Mouse (Mus musculus) midbrain, embryonic 11.5 days (tissue): ENCODE data around the gene Pex6. TPM values are rescaled to one million over a fixed set of nuclear protein-coding genes. Genes with fewer than 3 reads are reported as not detected.

Source experiments
- ATAC-seq: fragments of 200-750 bp; cut with Nextera tagmentation; 2 replicates; pipeline ENCODE4 v1.8.0; 2017; ENCODE audit warnings: moderate TSS enrichment, moderate library complexity; ENCODE audit not compliant: low FRiP score
- DNase-seq: peaks from one replicate; pipeline ENCODE4 v3.0.0; 2015; ENCODE audit warnings: low spot score; ENCODE audit errors: missing footprints
- H3K27ac ChIP-seq: fragments of 300-500 bp; sonication (generic); 2 replicates; pipeline ENCODE4 v1.5.1; 2014; ENCODE audit warnings: low read depth, low read length
- H3K27me3 ChIP-seq: fragments of 300-500 bp; sonication (generic); 2 replicates; pipeline ENCODE4 v1.6.1; 2014; ENCODE audit warnings: mild to moderate bottlenecking, low read length, moderate library complexity, mixed read lengths; ENCODE audit not compliant: control insufficient read depth, insufficient read depth
- H3K36me3 ChIP-seq: fragments of 300-500 bp; sonication (generic); 2 replicates; pipeline ENCODE4 v1.6.1; 2014; ENCODE audit warnings: mild to moderate bottlenecking, low read length, moderate library complexity, mixed read lengths; ENCODE audit not compliant: control insufficient read depth, insufficient read depth
- H3K4me1 ChIP-seq: fragments of 300-500 bp; sonication (generic); 2 replicates; pipeline ENCODE4 v1.6.1; 2014; ENCODE audit warnings: low read length; ENCODE audit not compliant: control insufficient read depth, insufficient read depth
- H3K4me2 ChIP-seq: fragments of 300-500 bp; sonication (generic); 2 replicates; pipeline ENCODE4 v1.6.1; 2014; ENCODE audit warnings: mild to moderate bottlenecking, moderate library complexity
- H3K4me3 ChIP-seq: fragments of 300-500 bp; sonication (generic); 2 replicates; pipeline ENCODE4 v1.5.1; 2014; ENCODE audit warnings: low read depth, low read length
- H3K9ac ChIP-seq: fragments of 300-500 bp; sonication (generic); 2 replicates; pipeline ENCODE4 v1.6.1; 2014; ENCODE audit warnings: low read length
- H3K9me3 ChIP-seq: fragments of 300-500 bp; sonication (generic); 2 replicates; pipeline ENCODE4 v1.6.1; 2016; ENCODE audit warnings: low read length; ENCODE audit not compliant: control insufficient read depth
- WGBS: fragments of 180-500 bp; shearing (Covaris S2); extraction: QIAGEN DNeasy Blood & Tissue Kit; methylation state at CpG from one replicate; pipeline ENCODE4 v1.1.7; 2014; 5-methylcytosine and 5-hydroxymethylcytosine counted together
- polyA plus RNA-seq: library from polyadenylated mRNA; unstranded; fragments of >200 nt; fragmentation: Nextera tagmentation; extraction: Ambion mirVana; gene quantifications from 2 replicates; pipeline ENCODE4 v1.2.1, GENCODE M21; 2014

The Pex6 gene
- polyA plus RNA-seq, 1 experiment from 2014 or later = 16.5 TPM

DNA sequence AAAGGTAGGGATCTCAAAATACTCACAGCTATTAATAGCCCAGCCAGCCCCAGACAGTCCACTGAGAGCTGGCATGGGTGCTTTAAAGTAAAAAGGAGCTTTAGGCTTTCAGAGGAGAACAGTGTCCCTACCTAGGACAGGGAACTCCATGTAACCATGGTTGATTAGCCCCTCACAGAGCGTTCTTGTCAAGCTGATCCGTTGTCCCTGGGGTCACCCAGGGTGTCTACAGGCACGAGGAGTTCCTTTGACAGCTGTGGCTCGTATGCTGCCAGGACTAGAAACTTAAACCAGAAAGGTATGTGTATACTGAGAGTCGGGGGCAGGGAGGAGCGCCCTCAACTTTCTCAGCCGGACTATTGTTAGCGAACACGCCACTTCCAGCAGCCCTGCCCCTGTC, 32.4 kb upstream of the Pex6 start:
- ATAC-seq (no peak), DNase-seq (no peak)
- H3K27ac ChIP-seq = no peak overlapping the region
- WGBS = 74% methylated on average over 9 of the region's 9 CpGs
- peak overlapping the region; percentile 50 for H3K4me2 ChIP-seq
- H3K9ac ChIP-seq = 0 out of 2 replicates have a peak overlapping the region, but pooled peaks have one; percentile 74
- H3K36me3 ChIP-seq = peaks cover 15% of the 10 kb centered on the region
- peaks cover 27% of the 10 kb centered on the region for H3K4me1 ChIP-seq
- H3K9me3 ChIP-seq = no peaks in the 10 kb centered on the region
- no peaks in the 10 kb centered on the region for H3K27me3 ChIP-seq
- H3K4me3 ChIP-seq = 0 out of 2 replicates have a peak overlapping the region, but pooled peaks have one; percentile 5

DNA sequence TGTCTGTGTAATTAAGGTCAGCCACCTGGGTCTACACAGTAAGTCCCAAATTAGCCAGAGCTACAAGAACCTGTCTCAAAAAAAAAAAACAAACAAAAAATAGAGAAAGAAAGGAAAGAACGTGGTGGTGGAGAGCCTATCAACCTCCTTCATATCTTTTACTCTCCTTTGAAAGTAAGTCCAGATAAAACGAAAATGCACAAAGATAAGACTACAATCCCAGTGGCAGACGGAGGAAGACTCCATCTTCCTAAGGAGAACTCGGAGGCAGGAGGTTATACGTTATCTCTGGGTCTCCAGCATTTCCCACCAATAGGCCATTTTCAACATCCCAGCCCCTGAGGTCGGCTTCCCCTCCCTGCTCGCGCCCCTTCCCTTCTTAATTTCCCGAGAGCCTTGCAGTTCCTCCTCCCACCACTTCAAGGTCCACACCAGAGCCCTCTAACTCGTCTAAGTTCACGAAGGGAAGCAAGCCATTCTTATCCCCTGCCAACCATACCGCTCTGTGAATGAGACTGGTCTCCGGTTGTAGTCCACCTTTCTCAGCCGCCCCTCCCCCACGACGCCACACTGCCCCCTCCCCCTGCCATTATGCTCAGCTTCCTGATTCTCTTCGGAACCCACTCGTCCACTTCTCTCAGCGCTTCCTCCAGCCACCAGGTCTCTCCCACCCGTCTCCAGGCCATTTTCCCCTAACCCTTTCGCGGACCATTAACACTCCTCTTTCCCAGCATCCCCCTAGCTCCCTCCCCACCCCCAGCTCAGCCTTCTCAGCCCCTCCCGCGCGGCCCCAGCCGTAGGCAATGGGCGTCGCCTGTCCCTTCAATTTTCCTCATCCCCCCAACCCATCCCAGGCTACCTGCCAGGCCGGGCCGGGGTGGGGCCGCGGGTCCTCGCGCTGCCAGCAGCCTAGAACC, 31.2 kb upstream of the Pex6 start:
- WGBS = under 1% methylated on average over 34 of the region's 34 CpGs
- no peaks in the 10 kb centered on the region for H3K9me3 ChIP-seq
- ATAC-seq = peak; percentile 31
- no peaks in the 10 kb centered on the region for H3K27me3 ChIP-seq
- peaks cover 17% of the 10 kb centered on the region for H3K36me3 ChIP-seq
- H3K9ac ChIP-seq = peak overlapping the region; percentile 74
- peak overlapping the region; percentile 50 for H3K4me2 ChIP-seq
- peak overlapping the region; percentile 83 for H3K4me3 ChIP-seq
- peak; percentile 95 for DNase-seq
- H3K4me1 ChIP-seq = peaks cover 20% of the 10 kb centered on the region
- H3K27ac ChIP-seq = peak overlapping the region; percentile 74

GRCm38 (mm10) chr17:46680760-46681373, 30.4 kb upstream of the Pex6 start, which contains the start of gene Klhdc3:
TSS of gene Klhdc3 (minus strand) at chr17:46680914.
- H3K4me3 ChIP-seq = peak within 1 kb of the TSS; percentile 83
- no peaks in the 10 kb centered on the region for H3K27me3 ChIP-seq
- peaks cover 20% of the 10 kb centered on the region for H3K4me1 ChIP-seq
- ATAC-seq = peak; percentile 99
- peak within 1 kb of the TSS; percentile 74 for H3K9ac ChIP-seq
- DNase-seq = peak; percentile 100
- peaks cover 21% of the 10 kb centered on the region for H3K36me3 ChIP-seq
- peak within 1 kb of the TSS; percentile 74 for H3K27ac ChIP-seq
- WGBS = under 1% methylated on average over 49 of the region's 49 CpGs
- H3K4me2 ChIP-seq = peak within 1 kb of the TSS; percentile 88
- no peaks in the 10 kb centered on the region for H3K9me3 ChIP-seq

DNA sequence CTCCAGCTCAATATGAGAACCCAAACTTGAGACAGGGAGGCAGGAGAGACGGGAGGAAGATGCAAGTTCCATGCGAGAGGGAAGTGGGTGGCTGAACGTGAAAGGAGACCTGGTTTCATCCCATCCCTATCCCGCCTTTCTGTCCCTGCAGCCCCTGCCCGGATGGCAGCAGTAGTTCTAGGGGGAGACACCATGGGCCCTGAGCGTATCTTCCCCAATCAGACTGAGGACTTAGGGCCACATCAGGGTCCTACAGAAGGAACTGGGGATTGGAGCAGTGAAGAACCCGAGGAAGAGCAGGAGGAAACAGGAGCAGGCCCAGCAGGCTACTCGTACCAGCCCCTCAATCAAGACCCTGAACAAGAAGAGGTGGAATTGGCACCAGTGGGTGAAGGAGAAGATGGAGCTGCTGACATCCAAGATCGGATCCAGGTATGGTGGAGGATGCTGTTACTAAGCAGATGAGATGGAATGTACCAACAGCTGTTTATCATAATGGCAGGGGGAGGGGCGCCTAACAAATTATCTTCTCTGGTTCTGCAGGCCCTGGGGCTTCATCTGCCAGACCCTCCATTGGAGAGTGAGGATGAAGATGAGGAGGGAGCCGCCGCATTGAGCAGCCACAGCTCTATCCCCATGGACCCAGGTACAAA, 29.7 kb upstream of the Pex6 start:
- Histone ChIP-seq H3K4me3 (peak overlapping the region; percentile 83), H3K4me1 (peaks cover 20% of the 10 kb centered on the region), H3K9me3 (no peaks in the 10 kb centered on the region), H3K27ac (peak overlapping the region; percentile 20), H3K27me3 (no peaks in the 10 kb centered on the region), H3K36me3 (peaks cover 27% of the 10 kb centered on the region), H3K9ac (peak overlapping the region; percentile 69), H3K4me2 (peak overlapping the region; percentile 88)
- DNase-seq = peak; percentile 85
- 27% methylated on average over 12 of the region's 12 CpGs for WGBS
- ATAC-seq = no peak

DNA sequence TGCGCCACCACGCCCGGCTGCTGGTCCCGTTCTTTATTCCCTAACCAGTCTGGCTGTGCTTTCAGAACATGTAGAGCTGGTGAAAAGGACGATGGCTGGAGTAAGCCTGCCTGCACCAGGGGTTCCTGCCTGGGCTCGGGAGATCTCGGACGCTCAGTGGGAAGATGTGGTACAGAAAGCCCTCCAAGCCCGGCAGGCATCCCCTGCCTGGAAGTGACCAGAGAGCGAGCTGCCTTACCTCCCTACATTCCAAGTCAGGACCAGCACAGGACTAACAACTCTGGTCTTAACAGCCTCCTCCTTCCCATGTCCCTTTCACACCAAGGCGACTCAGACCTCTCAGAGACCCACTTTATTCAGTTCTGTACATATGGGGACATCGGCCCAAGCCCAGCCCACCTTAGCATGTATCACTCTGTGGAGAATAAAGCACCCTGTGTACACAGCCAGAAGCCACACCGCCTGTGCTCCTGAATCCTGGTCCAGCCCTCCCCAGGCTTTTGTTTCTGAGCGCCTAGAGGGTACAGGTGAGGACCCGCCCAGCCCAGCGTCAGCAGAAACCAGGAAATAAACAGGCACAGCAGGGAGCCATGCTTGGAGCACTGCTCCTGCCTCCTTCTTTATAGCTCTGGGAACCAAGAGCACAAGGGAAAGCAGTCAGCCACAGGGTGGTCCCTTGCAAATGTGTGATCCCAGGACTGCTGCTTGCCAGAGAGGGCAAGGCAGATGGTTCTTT, 28.4 kb upstream of the Pex6 start:
- no peak for ATAC-seq
- peak; percentile 79 for DNase-seq
- no peak overlapping the region for H3K4me2 ChIP-seq
- WGBS = 85% methylated on average over 16 of the region's 16 CpGs
- no peaks in the 10 kb centered on the region for H3K27me3 ChIP-seq
- H3K9me3 ChIP-seq = no peaks in the 10 kb centered on the region
- H3K4me3 ChIP-seq = no peak overlapping the region
- H3K36me3 ChIP-seq = peaks cover 24% of the 10 kb centered on the region
- no peak overlapping the region for H3K27ac ChIP-seq
- H3K4me1 ChIP-seq = peaks cover 20% of the 10 kb centered on the region
- no peak overlapping the region for H3K9ac ChIP-seq

DNA sequence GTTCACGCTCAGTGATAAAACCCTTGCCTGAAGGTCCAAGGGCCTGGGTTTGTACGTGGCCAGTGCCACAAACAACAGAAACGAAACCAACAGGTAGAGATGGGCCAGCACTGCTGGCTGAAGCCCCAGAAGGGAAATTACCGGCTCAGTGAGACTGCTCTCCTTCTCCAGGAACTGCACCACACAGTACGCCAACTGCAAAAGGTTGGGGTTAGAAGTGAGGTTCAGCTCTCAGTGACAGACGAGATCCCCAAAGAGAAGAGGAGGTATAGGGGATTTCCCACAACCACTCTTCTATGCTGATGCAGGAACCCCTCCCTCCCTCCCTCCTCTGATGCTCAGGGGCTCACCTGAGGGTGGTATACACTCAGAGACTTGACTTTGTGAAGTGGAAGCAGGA, 25.4 kb upstream of the Pex6 start:
- no peak overlapping the region for H3K27ac ChIP-seq
- ATAC-seq (no peak), DNase-seq (no peak)
- no peak overlapping the region for H3K4me2 ChIP-seq
- peaks cover 8% of the 10 kb centered on the region for H3K4me1 ChIP-seq
- WGBS = 93% methylated on average over 6 of the region's 6 CpGs
- no peaks in the 10 kb centered on the region for H3K9me3 ChIP-seq
- H3K27me3 ChIP-seq = no peaks in the 10 kb centered on the region
- peaks cover 24% of the 10 kb centered on the region for H3K36me3 ChIP-seq
- no peak overlapping the region for H3K9ac ChIP-seq
- no peak overlapping the region for H3K4me3 ChIP-seq

DNA sequence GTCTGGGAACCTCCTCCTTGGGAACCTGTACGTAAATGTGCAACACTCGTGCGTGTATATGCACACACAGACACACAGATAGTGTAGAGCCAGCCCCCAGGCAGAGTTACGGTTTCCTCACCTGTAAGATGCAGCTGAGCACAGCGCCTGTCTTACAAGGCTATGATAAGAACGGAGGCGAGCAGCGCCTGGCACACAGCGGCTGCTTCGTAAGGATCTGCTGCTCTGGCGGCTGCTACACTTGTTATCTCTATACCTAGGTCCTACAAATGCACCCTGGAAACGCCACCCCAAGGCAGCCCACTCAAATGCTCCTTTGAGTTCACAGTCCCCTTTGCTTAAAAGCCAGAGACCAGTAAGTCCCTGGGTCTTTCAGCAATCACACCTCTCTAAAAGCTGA, 20.6 kb upstream of the Pex6 start:
- Histone ChIP-seq H3K4me2 (no peak overlapping the region), H3K4me3 (no peak overlapping the region), H3K27ac (no peak overlapping the region), H3K36me3 (peaks cover 11% of the 10 kb centered on the region), H3K9me3 (no peaks in the 10 kb centered on the region), H3K4me1 (no peaks in the 10 kb centered on the region), H3K27me3 (no peaks in the 10 kb centered on the region), H3K9ac (no peak overlapping the region)
- ATAC-seq = no peak
- DNase-seq = no peak
- 97% methylated on average over 12 of the region's 12 CpGs for WGBS

DNA sequence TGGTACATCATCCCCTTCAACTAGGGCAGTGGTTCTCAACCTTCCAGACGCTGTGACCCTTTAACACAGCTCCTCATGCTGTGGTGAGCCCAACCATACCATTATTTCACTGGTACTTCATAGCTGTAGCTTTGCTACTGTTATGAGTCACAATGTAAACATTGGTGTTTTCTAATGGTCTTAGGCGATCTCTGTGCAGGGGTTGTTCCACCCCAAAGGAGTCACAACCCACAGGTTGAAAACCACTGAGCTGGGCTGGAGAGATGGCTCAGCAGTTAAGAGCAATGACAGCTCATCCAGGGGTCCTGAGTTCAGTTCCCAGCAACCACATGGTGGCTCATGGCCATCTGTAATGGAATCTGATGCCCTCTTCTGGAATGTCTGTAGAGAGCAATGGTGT, 19.9 kb upstream of the Pex6 start:
- 91% methylated on average over 2 of the region's 2 CpGs for WGBS
- H3K4me2 ChIP-seq = no peak overlapping the region
- no peak overlapping the region for H3K4me3 ChIP-seq
- H3K9me3 ChIP-seq = no peaks in the 10 kb centered on the region
- H3K27ac ChIP-seq = no peak overlapping the region
- DNase-seq = no peak
- H3K36me3 ChIP-seq = peaks cover 4% of the 10 kb centered on the region; the same call in 1 of the 2 replicates
- no peak for ATAC-seq
- H3K4me1 ChIP-seq = no peaks in the 10 kb centered on the region
- H3K9ac ChIP-seq = no peak overlapping the region
- H3K27me3 ChIP-seq = no peaks in the 10 kb centered on the region
